Mouse (Mus musculus) forebrain, embryonic 11.5 days (tissue): ENCODE measurements around the gene Xxylt1. TPM values are rescaled to one million over a fixed set of nuclear protein-coding genes. Genes with fewer than 3 reads are reported as not detected.
A peak's percentile ranks its signal among the peaks of the same experiment; 100 is the strongest.

Experiments used
- ATAC-seq: fragments of 200-750 bp; cut with Nextera tagmentation; replicated peaks from 2 replicates; pipeline ENCODE4 v1.8.0; 2017; ENCODE audit warnings: moderate TSS enrichment; ENCODE audit not compliant: low FRiP score
- DNase-seq: peaks from one replicate; pipeline ENCODE4 v3.0.0-alpha.2; 2017; ENCODE audit warnings: low spot score
- H3K27ac ChIP-seq: fragments of 300-500 bp; sonication (generic); 2 replicates; pipeline ENCODE4 v1.5.1; 2014; ENCODE audit warnings: low read depth, low read length
- H3K27me3 ChIP-seq: fragments of 300-500 bp; sonication (generic); 2 replicates; pipeline ENCODE4 v1.6.1; 2014; ENCODE audit warnings: mild to moderate bottlenecking, low read length, mixed read lengths; ENCODE audit not compliant: control insufficient read depth, insufficient read depth
- H3K36me3 ChIP-seq: fragments of 300-500 bp; sonication (generic); 2 replicates; pipeline ENCODE4 v1.6.1; 2014; ENCODE audit warnings: mild to moderate bottlenecking, low read length, moderate library complexity, mixed read lengths; ENCODE audit not compliant: control insufficient read depth, insufficient read depth
- H3K4me1 ChIP-seq: fragments of 300-500 bp; sonication (generic); replicated peaks from 2 replicates; pipeline ENCODE4 v1.6.1; 2014; ENCODE audit warnings: low read length, mixed read lengths; ENCODE audit not compliant: control insufficient read depth, insufficient read depth
- H3K4me2 ChIP-seq: fragments of 300-500 bp; sonication (generic); 2 replicates; pipeline ENCODE4 v1.6.1; 2014; ENCODE audit warnings: low read depth, mild to moderate bottlenecking, low read length, moderate library complexity, mixed read lengths; ENCODE audit not compliant: severe bottlenecking
- H3K4me3 ChIP-seq: fragments of 300-500 bp; sonication (generic); 2 replicates; pipeline ENCODE4 v1.5.1; 2014; ENCODE audit warnings: low read depth, low read length
- H3K9ac ChIP-seq: fragments of 300-500 bp; sonication (generic); 2 replicates; pipeline ENCODE4 v1.6.1; 2014; ENCODE audit warnings: low read length
- H3K9me3 ChIP-seq: fragments of 300-500 bp; sonication (generic); 2 replicates; pipeline ENCODE4 v1.6.1; 2016; ENCODE audit warnings: low read length, mixed read lengths; ENCODE audit not compliant: control insufficient read depth
- WGBS: fragments of 180-500 bp; shearing (Covaris S2); extraction: QIAGEN DNeasy Blood & Tissue Kit; methylation state at CpG from one replicate; pipeline ENCODE4 v1.1.7; 2014; 5-methylcytosine and 5-hydroxymethylcytosine counted together
- polyA plus RNA-seq: library from polyadenylated mRNA; unstranded; fragments of >200 nt; fragmentation: Nextera tagmentation; extraction: Ambion mirVana; gene quantifications from 2 replicates; pipeline ENCODE4 v1.2.1, GENCODE M21; 2014

Gene Xxylt1
- polyA plus RNA-seq, 1 experiment from 2014 or later = 14.7 TPM

GRCm38 (mm10) chr16:30984826-30985545 lies 96.2 kb downstream of the Xxylt1 start:
- H3K4me3 ChIP-seq = no peak overlapping the region
- peak overlapping the region; percentile 25; the same call in 1 of the 2 replicates for H3K27ac ChIP-seq
- peaks cover 9% of the 10 kb centered on the region for H3K4me1 ChIP-seq
- no peak for DNase-seq
- no peak overlapping the region for H3K4me2 ChIP-seq
- H3K36me3 ChIP-seq = no peaks in the 10 kb centered on the region
- peak overlapping the region; percentile 32; the same call in 1 of the 2 replicates for H3K9ac ChIP-seq
- no peaks in the 10 kb centered on the region for H3K27me3 ChIP-seq
- WGBS = 18% methylated on average over 17 of the region's 17 CpGs
- no peaks in the 10 kb centered on the region for H3K9me3 ChIP-seq
- no peak for ATAC-seq

- peaks cover 9% of the 10 kb centered on the region for H3K4me1 ChIP-seq
- WGBS = 91% methylated on average over 5 of the region's 5 CpGs
- no peak overlapping the region for H3K27ac ChIP-seq
- H3K4me2 ChIP-seq = no peak overlapping the region
- ATAC-seq (no peak), DNase-seq (no peak)
- no peak overlapping the region for H3K9ac ChIP-seq
- no peaks in the 10 kb centered on the region for H3K27me3 ChIP-seq
- H3K4me3 ChIP-seq = no peak overlapping the region
- H3K9me3 ChIP-seq = no peaks in the 10 kb centered on the region
- H3K36me3 ChIP-seq = no peaks in the 10 kb centered on the region
These were observed 97.1 kb downstream of the Xxylt1 start for GRCm38 (mm10) chr16:30984101-30984500.

- no peak for ATAC-seq
- 74% methylated on average over 6 of the region's 6 CpGs for WGBS
- H3K4me2 ChIP-seq = no peak overlapping the region
- no peak for DNase-seq
- no peaks in the 10 kb centered on the region for H3K36me3 ChIP-seq
- H3K9ac ChIP-seq = no peak overlapping the region
- H3K4me1 ChIP-seq = peaks cover 9% of the 10 kb centered on the region
- H3K27me3 ChIP-seq = no peaks in the 10 kb centered on the region
- no peak overlapping the region for H3K4me3 ChIP-seq
- H3K9me3 ChIP-seq = no peaks in the 10 kb centered on the region
- no peak overlapping the region for H3K27ac ChIP-seq
These were observed 97.5 kb downstream of the Xxylt1 start for GRCm38 (mm10) chr16:30983699-30984098.

- Histone ChIP-seq H3K36me3 (no peaks in the 10 kb centered on the region), H3K27ac (no peak overlapping the region), H3K4me2 (no peak overlapping the region), H3K4me3 (no peak overlapping the region), H3K9ac (no peak overlapping the region), H3K9me3 (no peaks in the 10 kb centered on the region), H3K4me1 (peaks cover 9% of the 10 kb centered on the region), H3K27me3 (no peaks in the 10 kb centered on the region)
- ATAC-seq = no peak
- WGBS = 73% methylated on average over 4 of the region's 4 CpGs
- DNase-seq = no peak
These were observed 98.0 kb downstream of the Xxylt1 start for GRCm38 (mm10) chr16:30983281-30983680.

GRCm38 (mm10) chr16:30981345-30981744 lies 99.9 kb downstream of the Xxylt1 start:
- Histone ChIP-seq H3K4me2 (no peak overlapping the region), H3K4me1 (peaks cover 16% of the 10 kb centered on the region), H3K27me3 (no peaks in the 10 kb centered on the region), H3K36me3 (no peaks in the 10 kb centered on the region), H3K27ac (no peak overlapping the region), H3K9me3 (no peaks in the 10 kb centered on the region), H3K4me3 (no peak overlapping the region), H3K9ac (no peak overlapping the region)
- no peak for DNase-seq
- 92% methylated on average over 10 of the region's 10 CpGs for WGBS
- no peak for ATAC-seq

GRCm38 (mm10) chr16:30979905-30980304 lies 101.3 kb downstream of the Xxylt1 start:
- Histone ChIP-seq H3K9ac (no peak overlapping the region), H3K4me1 (peaks cover 10% of the 10 kb centered on the region), H3K4me2 (no peak overlapping the region), H3K36me3 (no peaks in the 10 kb centered on the region), H3K27me3 (no peaks in the 10 kb centered on the region), H3K9me3 (no peaks in the 10 kb centered on the region), H3K4me3 (no peak overlapping the region), H3K27ac (no peak overlapping the region)
- ATAC-seq (no peak), DNase-seq (no peak)
- WGBS = 93% methylated on average over 11 of the region's 11 CpGs

GRCm38 (mm10) chr16:30977728-30978127 lies 103.5 kb downstream of the Xxylt1 start:
- no peaks in the 10 kb centered on the region for H3K9me3 ChIP-seq
- H3K9ac ChIP-seq = no peak overlapping the region
- no peak overlapping the region for H3K27ac ChIP-seq
- H3K27me3 ChIP-seq = no peaks in the 10 kb centered on the region
- no peaks in the 10 kb centered on the region for H3K36me3 ChIP-seq
- 56% methylated on average over 6 of the region's 6 CpGs for WGBS
- DNase-seq (no peak), ATAC-seq (no peak)
- H3K4me3 ChIP-seq = no peak overlapping the region
- H3K4me1 ChIP-seq = peaks cover 7% of the 10 kb centered on the region
- no peak overlapping the region for H3K4me2 ChIP-seq

- H3K4me1 ChIP-seq = peaks cover 7% of the 10 kb centered on the region
- no peak overlapping the region for H3K4me3 ChIP-seq
- H3K27ac ChIP-seq = no peak overlapping the region
- H3K4me2 ChIP-seq = no peak overlapping the region
- no peaks in the 10 kb centered on the region for H3K9me3 ChIP-seq
- DNase-seq (peak; percentile 94), ATAC-seq (peak; percentile 94)
- no peak overlapping the region; the same call in 1 of the 2 replicates for H3K9ac ChIP-seq
- 2% methylated on average over 3 of the region's 3 CpGs for WGBS
- no peaks in the 10 kb centered on the region for H3K27me3 ChIP-seq
- no peaks in the 10 kb centered on the region for H3K36me3 ChIP-seq
These were observed 104.0 kb downstream of the Xxylt1 start for GRCm38 (mm10) chr16:30977186-30977585.

- Histone ChIP-seq H3K36me3 (no peaks in the 10 kb centered on the region), H3K4me1 (peaks cover 7% of the 10 kb centered on the region), H3K4me2 (no peak overlapping the region), H3K27ac (no peak overlapping the region), H3K4me3 (no peak overlapping the region), H3K9me3 (no peaks in the 10 kb centered on the region), H3K27me3 (no peaks in the 10 kb centered on the region), H3K9ac (no peak overlapping the region)
- DNase-seq (no peak), ATAC-seq (no peak)
- WGBS = 92% methylated on average over 12 of the region's 12 CpGs
These were observed 106.7 kb downstream of the Xxylt1 start for GRCm38 (mm10) chr16:30974549-30974948.
